Mouse (Mus musculus): ENCODE results near the gene 4933417A18Rik. TPM values are rescaled to one million over a fixed set of nuclear protein-coding genes. Genes with fewer than 3 reads are reported as not detected.
"Not testable (repeated sequence)": the region's sequence is repeated elsewhere in the genome, so short reads cannot be mapped to it uniquely, and the experiment has no call there.

The 4933417A18Rik gene
- polyA plus RNA-seq (2011; ENCODE audit: insufficient read length, low read depth, missing spikeins), result not detected in 2 replicates

DNA sequence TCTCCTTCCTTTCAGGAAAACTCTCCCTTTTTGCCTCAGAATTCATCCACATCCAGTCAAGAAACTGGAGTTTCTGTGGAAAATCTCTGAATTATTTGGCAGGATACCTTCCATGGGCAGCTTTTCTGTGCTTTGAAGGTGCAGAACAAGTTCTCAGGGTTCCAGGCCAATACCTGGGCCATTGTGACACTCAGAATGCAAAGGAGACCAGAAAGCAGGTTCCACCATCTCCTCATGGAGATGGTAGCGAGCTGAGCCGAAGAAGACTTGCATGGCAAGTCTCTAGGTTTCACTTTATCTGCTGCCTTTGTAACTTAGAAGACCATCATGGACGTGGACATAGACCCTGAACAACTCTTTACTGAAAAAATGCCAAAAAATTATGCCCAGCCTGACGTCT, at the start of gene 4933417A18Rik, which contains the start of gene Fam217a:
Gene 4933417A18Rik (plus strand): TSS at position 200 of the 400 bp plus-strand sequence.
Gene Fam217a (minus strand): TSS at position 101 of the 400 bp plus-strand sequence.
- Histone ChIP-seq H3K4me1 (ENCODE audit: control insufficient read depth, insufficient read depth, low read length) (no peaks in the 10 kb centered on the region), H3K4me3 (ENCODE audit: insufficient read depth, low read length) (no peak within 1 kb of the TSS)
- TF ChIP-seq POLR2A (IDR thresholded peaks at IDR 0.05; ENCODE audit: low read depth, low read length) (no peak), CTCF (IDR thresholded peaks at IDR 0.05; ENCODE audit: borderline replicate concordance, insufficient read depth, low read length) (no peak)

DNA sequence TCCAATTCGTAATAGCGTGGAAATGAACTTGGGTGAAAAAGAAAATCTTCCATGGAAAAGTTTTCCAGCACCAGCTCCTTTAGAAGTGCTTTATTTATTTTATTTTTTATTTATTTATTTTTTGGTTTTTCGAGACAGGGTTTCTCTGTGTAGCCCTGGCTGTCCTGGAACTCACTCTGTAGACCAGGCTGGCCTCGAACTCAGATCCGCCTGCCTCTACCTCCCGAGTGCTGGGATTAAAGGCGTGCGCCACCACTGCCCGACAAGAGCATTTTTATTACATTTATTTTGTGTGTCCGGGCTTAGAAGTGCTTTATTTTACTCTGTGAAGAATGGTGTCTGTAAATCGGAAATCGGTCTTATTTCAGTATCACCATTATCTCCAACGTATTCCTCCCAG, 49.5 kb upstream of the 4933417A18Rik start:
- H3K4me1 ChIP-seq (ENCODE audit: control insufficient read depth, insufficient read depth, low read length), result not testable (repeated sequence)
- Histone ChIP-seq H3K4me3 (ENCODE audit: insufficient read depth, low read length) (peak overlapping the region; percentile 100; the same call in 1 of the 2 replicates), H3K27ac (ENCODE audit: insufficient read depth, low read length) (peak overlapping the region; percentile 97)

More for the DNA sequence above, at the start of gene 4933417A18Rik, which contains the start of gene Fam217a:
- H3K27ac ChIP-seq (ENCODE audit: insufficient read depth, low read length), result no peak within 1 kb of the TSS

DNA sequence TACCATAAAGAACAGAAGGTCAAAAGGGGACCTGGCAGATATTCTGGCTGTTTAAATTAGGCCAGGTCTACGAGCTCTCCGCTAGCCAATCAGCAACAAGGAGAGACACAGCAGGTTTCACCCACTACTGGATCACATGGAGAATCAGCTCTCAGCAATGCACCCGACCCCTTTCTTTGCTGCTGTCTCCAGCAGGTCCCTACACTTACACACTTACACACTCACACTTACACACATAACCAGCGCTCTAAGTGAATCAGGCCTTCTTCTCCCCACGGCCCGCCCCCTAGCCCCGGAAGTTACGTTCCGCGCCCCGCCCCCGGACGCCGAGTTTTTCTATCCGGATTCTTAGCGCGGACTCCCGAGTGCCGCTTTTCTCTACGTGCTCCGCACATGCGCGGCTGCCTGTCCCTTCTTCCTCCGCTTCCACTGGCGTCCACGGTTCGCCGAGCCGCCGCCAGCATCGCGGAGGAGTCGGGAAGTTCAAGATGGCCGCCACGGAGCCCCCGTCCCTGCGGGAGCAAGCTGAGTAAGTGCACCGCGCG, 49.0 kb upstream of the 4933417A18Rik start, which contains the start of gene Prpf4b:
Gene Prpf4b (plus strand): TSS at position 137 of the 545 bp plus-strand sequence.
- peak; percentile 89 for TF ChIP-seq POLR2A (IDR thresholded peaks at IDR 0.05; ENCODE audit: low read depth, low read length)
- no peak for TF ChIP-seq CTCF (IDR thresholded peaks at IDR 0.05; ENCODE audit: borderline replicate concordance, insufficient read depth, low read length)
- Histone ChIP-seq H3K4me1 (ENCODE audit: control insufficient read depth, insufficient read depth, low read length) (no peaks in the 10 kb centered on the region), H3K4me3 (ENCODE audit: insufficient read depth, low read length) (peak within 1 kb of the TSS; percentile 100), H3K27ac (ENCODE audit: insufficient read depth, low read length) (peak within 1 kb of the TSS; percentile 97)

DNA sequence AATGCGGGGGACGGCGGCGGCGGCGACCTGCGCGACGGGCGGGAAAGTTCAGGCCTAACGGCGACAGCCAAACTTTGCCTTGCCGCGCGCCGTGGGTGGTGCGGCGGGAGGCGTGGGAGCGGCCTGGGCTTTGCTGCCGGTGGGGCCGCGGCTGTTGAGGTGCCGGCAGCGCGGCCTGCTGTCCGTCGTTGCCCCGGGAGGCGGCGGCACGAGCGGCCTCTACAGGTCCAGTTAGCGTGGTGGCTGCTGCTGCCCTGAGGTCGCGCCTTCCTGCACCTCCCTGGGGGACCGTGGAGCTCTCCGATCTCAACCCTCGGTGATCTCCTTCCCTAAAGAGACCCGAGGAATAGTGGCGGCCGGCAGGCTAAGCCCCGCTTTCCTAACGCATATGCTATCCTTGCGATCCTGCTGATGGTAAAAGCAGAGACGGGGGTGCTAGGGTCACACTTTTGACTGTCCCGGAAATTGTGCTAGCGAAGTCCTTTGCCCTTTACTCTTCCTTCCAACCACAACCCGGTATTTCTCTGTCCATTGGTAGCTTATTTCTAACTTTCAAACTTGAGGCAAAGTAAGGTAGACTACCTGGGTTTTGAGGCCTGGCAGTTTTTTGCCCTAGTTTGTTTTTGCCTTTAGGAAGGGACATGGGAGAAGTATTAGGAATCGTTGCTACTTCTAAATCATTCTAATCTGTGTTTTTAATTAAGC, 48.3 kb upstream of the 4933417A18Rik start:
- Histone ChIP-seq H3K4me1 (ENCODE audit: control insufficient read depth, insufficient read depth, low read length) (no peaks in the 10 kb centered on the region), H3K27ac (ENCODE audit: insufficient read depth, low read length) (peak overlapping the region; percentile 97), H3K4me3 (ENCODE audit: insufficient read depth, low read length) (peak overlapping the region; percentile 100)
- TF ChIP-seq POLR2A (IDR thresholded peaks at IDR 0.05; ENCODE audit: low read depth, low read length) (no peak), CTCF (IDR thresholded peaks at IDR 0.05; ENCODE audit: borderline replicate concordance, insufficient read depth, low read length) (peak; percentile 34; the same call in 1 of the 2 replicates)

DNA sequence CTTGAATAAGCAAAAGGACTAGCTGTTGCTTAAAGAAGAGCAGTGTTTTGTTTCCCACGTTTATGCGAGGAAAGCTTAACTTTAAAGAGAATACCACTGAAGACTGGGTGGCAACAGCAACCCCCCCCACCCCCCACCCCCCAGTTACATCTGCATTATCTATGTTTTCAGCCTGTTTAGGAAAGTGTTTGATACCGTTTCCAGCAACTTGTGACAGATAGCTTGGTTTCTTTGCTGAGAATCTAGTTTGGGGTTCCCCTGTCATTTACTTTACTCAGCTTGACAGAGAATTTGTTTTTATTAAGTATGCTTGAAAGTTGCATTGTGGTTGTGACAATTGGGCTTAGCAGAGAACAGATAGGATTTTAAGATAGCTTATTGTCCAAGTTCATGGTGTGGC, 47.7 kb upstream of the 4933417A18Rik start:
- Histone ChIP-seq H3K4me3 (ENCODE audit: insufficient read depth, low read length) (peak overlapping the region; percentile 100), H3K27ac (ENCODE audit: insufficient read depth, low read length) (no peak overlapping the region; the same call in 1 of the 2 replicates), H3K4me1 (ENCODE audit: control insufficient read depth, insufficient read depth, low read length) (no peaks in the 10 kb centered on the region)
- TF ChIP-seq POLR2A (IDR thresholded peaks at IDR 0.05; ENCODE audit: low read depth, low read length), result no peak
- TF ChIP-seq CTCF (IDR thresholded peaks at IDR 0.05; ENCODE audit: borderline replicate concordance, insufficient read depth, low read length), result no peak

DNA sequence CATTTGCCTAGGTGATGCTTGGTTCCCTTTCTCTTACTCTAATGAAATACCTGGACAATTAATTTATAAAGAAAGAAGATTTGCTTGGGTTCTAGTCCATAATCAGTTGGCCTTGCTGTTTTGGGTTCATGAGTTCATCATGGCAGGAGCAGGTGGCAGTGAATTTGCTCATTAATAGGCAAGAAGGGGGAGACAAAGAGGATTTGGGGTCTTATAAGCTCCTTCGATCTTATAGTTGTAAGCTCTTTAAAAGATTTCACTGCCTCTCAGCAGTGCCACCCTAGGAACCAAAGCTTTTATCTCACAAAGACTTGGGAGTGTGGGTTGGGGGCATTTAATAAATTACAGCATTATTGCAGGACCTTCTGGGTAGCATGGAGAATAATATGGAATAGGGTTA, 31.3 kb upstream of the 4933417A18Rik start:
- Histone ChIP-seq H3K4me1 (ENCODE audit: control insufficient read depth, insufficient read depth, low read length) (no peaks in the 10 kb centered on the region), H3K4me3 (ENCODE audit: insufficient read depth, low read length) (no peak overlapping the region), H3K27ac (ENCODE audit: insufficient read depth, low read length) (no peak overlapping the region)
- TF ChIP-seq POLR2A (IDR thresholded peaks at IDR 0.05; ENCODE audit: low read depth, low read length) (no peak), CTCF (IDR thresholded peaks at IDR 0.05; ENCODE audit: borderline replicate concordance, insufficient read depth, low read length) (no peak)

DNA sequence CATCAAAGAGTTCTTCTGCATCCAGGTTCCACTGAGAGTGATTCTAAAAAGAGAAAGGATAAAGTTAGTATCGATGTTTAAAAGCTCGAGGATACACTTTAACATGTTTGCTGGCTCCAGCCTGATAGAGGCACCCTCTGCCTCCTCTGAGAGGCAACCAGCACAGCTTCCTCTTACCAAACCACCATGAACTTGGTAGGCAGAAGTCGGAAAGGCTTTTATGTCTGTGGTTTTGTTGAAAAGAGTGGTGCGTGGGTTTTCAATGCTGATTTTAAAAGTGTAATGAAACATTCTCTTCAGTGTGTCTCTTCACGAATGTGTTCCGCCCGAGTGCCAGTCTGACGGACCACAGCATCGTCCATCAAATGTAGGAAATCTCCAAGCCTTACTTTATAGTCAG, 9.6 kb upstream of the 4933417A18Rik start:
- H3K4me3 ChIP-seq (ENCODE audit: insufficient read depth, low read length), result no peak overlapping the region
- TF ChIP-seq POLR2A (IDR thresholded peaks at IDR 0.05; ENCODE audit: low read depth, low read length) (no peak), CTCF (IDR thresholded peaks at IDR 0.05; ENCODE audit: borderline replicate concordance, insufficient read depth, low read length) (no peak)
- H3K4me1 ChIP-seq (ENCODE audit: control insufficient read depth, insufficient read depth, low read length), result no peaks in the 10 kb centered on the region
- H3K27ac ChIP-seq (ENCODE audit: insufficient read depth, low read length), result no peak overlapping the region

DNA sequence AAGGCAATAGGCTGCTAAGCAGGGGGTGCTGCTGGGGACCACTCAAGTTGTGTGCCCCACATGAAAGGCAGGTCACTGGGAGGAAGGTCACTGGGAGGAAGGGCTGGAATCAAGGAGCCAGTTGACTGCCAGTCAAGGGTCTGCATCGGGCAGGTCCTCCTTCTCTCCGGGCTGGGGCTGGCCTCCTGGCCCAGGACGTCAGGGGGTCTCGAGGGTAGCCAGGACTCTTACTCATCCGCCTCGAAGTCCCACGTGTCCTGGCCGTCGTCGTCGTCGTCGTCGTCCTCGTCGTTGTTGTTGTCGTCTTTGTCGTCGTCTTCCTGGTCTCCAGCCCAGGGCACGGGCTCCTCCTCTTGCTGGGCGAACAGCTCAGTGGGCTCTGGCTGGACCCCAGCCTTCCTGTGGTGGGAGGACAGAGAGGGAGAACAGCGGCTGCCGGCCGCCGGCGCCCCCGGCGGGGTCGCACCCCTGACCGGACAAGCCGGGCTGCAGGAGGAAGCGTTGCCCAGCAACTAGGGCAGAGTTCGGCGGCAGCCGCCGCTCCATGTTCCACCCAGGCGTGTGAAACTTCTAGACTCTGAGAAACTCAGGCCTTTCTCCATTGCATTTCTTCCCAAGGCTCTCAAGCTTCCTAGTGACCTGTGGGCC, 7.6 kb upstream of the 4933417A18Rik start:
- Histone ChIP-seq H3K4me3 (ENCODE audit: insufficient read depth, low read length) (peak overlapping the region; percentile 0; the same call in 1 of the 2 replicates), H3K4me1 (ENCODE audit: control insufficient read depth, insufficient read depth, low read length) (no peaks in the 10 kb centered on the region), H3K27ac (ENCODE audit: insufficient read depth, low read length) (no peak overlapping the region)
- TF ChIP-seq POLR2A (IDR thresholded peaks at IDR 0.05; ENCODE audit: low read depth, low read length) (no peak), CTCF (IDR thresholded peaks at IDR 0.05; ENCODE audit: borderline replicate concordance, insufficient read depth, low read length) (no peak)

DNA sequence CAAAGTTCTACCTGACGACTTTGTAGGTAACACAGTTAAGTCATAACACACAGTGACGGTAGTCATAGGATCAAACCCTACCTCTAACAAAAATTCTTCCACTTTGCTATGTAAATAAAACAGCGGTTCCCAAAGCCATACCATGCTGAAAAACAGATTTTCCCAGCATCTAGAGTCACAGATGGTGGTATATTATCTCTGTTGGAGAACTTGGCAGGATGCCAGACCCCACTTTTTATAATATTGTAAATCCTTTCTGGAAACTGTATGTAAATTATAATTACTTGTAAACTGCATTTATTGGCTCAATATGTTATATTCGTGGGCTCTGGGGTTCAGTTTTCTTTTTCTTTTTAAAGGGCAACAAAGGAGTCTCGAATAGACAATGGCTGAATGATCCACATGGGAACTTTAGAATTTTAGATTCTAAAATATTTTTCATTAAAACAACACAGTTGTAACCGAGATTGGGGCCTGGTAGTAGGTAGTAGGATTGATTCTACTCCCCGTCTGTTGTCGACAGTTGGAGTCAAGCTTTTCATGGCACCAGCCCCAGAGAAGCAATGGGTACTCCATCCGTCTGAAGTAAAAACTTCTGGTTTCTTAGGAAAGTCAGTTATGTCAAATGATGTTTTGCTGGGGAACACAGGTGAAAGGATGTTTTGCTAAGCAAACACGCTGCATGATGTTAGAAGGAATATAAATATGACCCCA, 10.9 kb downstream of the 4933417A18Rik start:
- TF ChIP-seq CTCF (IDR thresholded peaks at IDR 0.05; ENCODE audit: borderline replicate concordance, insufficient read depth, low read length), result no peak
- no peak for TF ChIP-seq POLR2A (IDR thresholded peaks at IDR 0.05; ENCODE audit: low read depth, low read length)
- Histone ChIP-seq H3K27ac (ENCODE audit: insufficient read depth, low read length) (no peak overlapping the region), H3K4me3 (ENCODE audit: insufficient read depth, low read length) (no peak overlapping the region), H3K4me1 (ENCODE audit: control insufficient read depth, insufficient read depth, low read length) (no peaks in the 10 kb centered on the region)

Data from embryonic fibroblast, embryonic 13.5 days (primary cell).